Mouse (Mus musculus): ENCODE measurements around the gene Gm49392. TPM values are rescaled to one million over a fixed set of nuclear protein-coding genes. Genes with fewer than 3 reads are reported as not detected.
"Not testable (repeated sequence)": the region's sequence is repeated elsewhere in the genome, so short reads cannot be mapped to it uniquely, and the experiment has no call there.

Gm49392 gene
- 0.13 and 0.41 TPM in 2 replicates for polyA plus RNA-seq (2015; fragmentation: Nextera tagmentation; extraction: Ambion mirVana)

DNA sequence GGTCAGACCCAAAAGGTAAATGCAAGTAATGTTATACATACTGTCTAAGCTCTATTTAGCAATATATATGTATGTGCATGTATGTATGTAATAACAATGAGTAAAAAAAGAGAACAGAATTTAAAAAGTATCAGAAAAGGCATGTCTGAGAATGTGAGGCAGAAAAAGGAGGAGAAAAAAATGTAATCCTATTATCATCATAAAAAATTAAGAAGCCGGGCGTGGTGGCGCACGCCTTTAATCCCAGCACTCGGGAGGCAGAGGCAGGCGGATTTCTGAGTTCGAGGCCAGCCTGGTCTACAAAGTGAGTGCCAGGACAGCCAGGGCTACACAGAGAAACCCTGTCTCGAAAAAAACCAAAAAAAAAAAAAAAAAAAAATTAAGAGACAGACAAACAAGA is at the start of gene Gm49392:
Gm49392 (minus strand) TSS at position 101 of the 400 bp plus-strand sequence.
- not testable (repeated sequence) for H3K4me2 ChIP-seq; H3K27me3 ChIP-seq; H3K9ac ChIP-seq; H3K36me3 ChIP-seq; H3K9me3 ChIP-seq; H3K4me3 ChIP-seq; H3K4me1 ChIP-seq (replicated peaks); ATAC-seq (ENCODE audit: low FRiP score, low read depth); H3K27ac ChIP-seq (replicated peaks)
- 84% methylated on average over 8 of the region's 8 CpGs for WGBS

DNA sequence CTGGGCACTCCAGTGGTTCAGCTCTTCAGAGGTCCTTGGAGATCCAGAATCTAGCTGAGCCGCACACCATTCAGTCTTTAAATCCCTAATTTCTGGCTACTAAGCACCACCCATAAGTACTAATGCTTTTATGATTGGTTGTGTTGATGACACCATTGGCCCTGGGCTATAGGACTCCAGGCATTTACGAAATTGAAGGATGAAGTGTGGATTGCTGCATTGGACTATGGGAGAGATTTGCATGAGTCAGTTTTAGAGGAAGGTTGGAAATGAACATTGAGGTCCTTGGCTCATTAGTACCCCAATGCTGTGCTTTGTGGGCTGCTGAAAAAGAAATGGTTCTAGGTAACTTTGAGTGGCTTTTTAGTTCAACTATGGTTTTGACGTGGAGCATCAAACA is 45.2 kb upstream of the Gm49392 start, which contains the start of gene Tpbpa:
Tpbpa (minus strand) TSS at position 101 of the 400 bp plus-strand sequence.
- not testable (repeated sequence) for H3K4me1 ChIP-seq (replicated peaks); H3K27ac ChIP-seq (replicated peaks); H3K4me2 ChIP-seq; ATAC-seq (ENCODE audit: low FRiP score, low read depth); H3K9ac ChIP-seq; H3K27me3 ChIP-seq; H3K36me3 ChIP-seq; H3K4me3 ChIP-seq
- peaks cover 12% of the 10 kb centered on the region for H3K9me3 ChIP-seq
- 85% methylated on average over 3 of the region's 3 CpGs for WGBS

GRCm38 (mm10) chr13:60936500-60936901 is 39.8 kb upstream of the Gm49392 start, which contains the start of the genes Gm49391 and Ctla2a:
TSS of gene Gm49391 (minus strand) at chr13:60936571.
TSS of gene Ctla2a (minus strand) at chr13:60936625.
- Histone ChIP-seq H3K9ac (no peak within 1 kb of the TSS), H3K4me1 (replicated peaks) (no peaks in the 10 kb centered on the region), H3K36me3 (no peaks in the 10 kb centered on the region), H3K27ac (replicated peaks) (no peak within 1 kb of the TSS), H3K27me3 (no peaks in the 10 kb centered on the region), H3K4me2 (no peak within 1 kb of the TSS), H3K9me3 (peaks cover 3% of the 10 kb centered on the region; the same call in 1 of the 2 replicates), H3K4me3 (no peak within 1 kb of the TSS)
- WGBS, result 73% methylated on average over 5 of the region's 5 CpGs
- ATAC-seq (ENCODE audit: low FRiP score, low read depth), result no peak

GRCm38 (mm10) chr13:60935490-60935889 is 38.8 kb upstream of the Gm49392 start, which contains the start of gene Gm49393:
TSS of gene Gm49393 (minus strand) at chr13:60935590.
- not testable (repeated sequence) for H3K9me3 ChIP-seq; H3K4me1 ChIP-seq (replicated peaks); H3K4me2 ChIP-seq; H3K27ac ChIP-seq (replicated peaks); H3K36me3 ChIP-seq; H3K9ac ChIP-seq; ATAC-seq (ENCODE audit: low FRiP score, low read depth); H3K27me3 ChIP-seq; H3K4me3 ChIP-seq
- WGBS, result 75% methylated on average over 2 of the region's 2 CpGs

DNA sequence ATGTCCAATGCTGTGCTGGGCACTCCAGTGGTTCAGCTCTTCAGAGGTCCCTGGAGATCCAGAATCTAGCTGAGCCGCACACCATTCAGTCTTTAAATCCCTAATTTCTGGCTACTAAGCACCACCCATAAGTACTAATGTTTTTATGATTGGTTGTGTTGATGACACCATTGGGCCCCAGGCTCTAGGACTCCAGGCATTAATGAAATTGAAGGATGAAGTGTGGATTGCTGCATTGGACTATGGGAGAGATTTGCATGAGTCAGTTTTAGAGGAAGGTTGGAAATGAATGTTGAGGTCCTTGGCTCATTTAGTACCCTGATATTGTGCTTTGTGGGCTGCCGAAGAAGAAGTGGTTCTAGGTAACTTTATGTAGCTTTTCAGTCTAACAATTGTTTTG is 8.1 kb upstream of the Gm49392 start, which contains the start of gene Tpbpb:
Tpbpb (minus strand) TSS at position 101 of the 400 bp plus-strand sequence.
- 90% methylated on average over 2 of the region's 2 CpGs for WGBS
- not testable (repeated sequence) for H3K27me3 ChIP-seq; H3K4me3 ChIP-seq; H3K4me2 ChIP-seq; H3K36me3 ChIP-seq; H3K27ac ChIP-seq (replicated peaks); H3K4me1 ChIP-seq (replicated peaks); H3K9ac ChIP-seq; H3K9me3 ChIP-seq; ATAC-seq (ENCODE audit: low FRiP score, low read depth)

GRCm38 (mm10) chr13:60897328-60897727 is 634 bp upstream of the Gm49392 start, which contains the start of gene Ctla2b:
TSS of gene Ctla2b (minus strand) at chr13:60897447.
- 91% methylated on average over 3 of the region's 3 CpGs for WGBS
- Histone ChIP-seq H3K36me3 (no peaks in the 10 kb centered on the region), H3K4me1 (replicated peaks) (no peaks in the 10 kb centered on the region), H3K27me3 (no peaks in the 10 kb centered on the region), H3K9me3 (no peaks in the 10 kb centered on the region), H3K4me2 (no peak within 1 kb of the TSS), H3K4me3 (no peak within 1 kb of the TSS), H3K27ac (replicated peaks) (no peak within 1 kb of the TSS), H3K9ac (no peak within 1 kb of the TSS)
- no peak for ATAC-seq (ENCODE audit: low FRiP score, low read depth)

DNA sequence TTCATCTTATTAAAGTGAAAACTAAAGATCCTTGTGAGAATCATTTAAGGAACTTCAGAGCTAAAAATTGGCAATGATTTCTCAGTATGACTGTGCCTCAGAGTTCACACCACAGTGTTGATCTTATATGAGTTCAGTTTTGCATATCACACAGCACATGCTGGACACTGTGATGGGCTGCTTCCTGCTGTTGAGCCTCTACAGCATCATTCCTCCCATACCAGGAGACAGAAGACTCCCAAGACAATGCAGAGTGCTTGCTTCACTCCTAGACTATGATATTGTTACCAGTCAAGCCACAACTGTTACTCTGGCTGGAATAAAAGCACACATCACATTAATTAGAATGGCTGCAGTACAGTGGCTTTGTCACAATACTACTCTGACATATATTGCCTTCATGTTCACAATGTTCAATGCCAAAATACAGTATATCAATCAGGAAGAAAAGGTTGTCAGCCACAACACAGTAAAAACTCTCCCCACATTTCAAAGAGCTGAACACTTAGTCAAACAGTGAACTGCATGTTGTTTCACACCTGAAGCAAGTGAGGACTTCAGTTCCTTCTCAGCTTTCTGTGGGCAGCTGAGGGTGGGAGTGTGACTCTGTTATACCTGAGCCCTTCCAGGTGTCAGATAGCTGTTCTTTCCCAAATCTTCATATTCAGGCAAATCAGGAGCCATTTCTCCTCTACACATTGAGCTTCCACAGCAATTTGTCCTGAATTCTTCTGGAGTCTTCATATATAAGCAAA is 1.1 kb downstream of the Gm49392 start:
- ATAC-seq (ENCODE audit: low FRiP score, low read depth), result no peak
- Histone ChIP-seq H3K36me3 (no peaks in the 10 kb centered on the region), H3K4me2 (no peak overlapping the region), H3K27ac (replicated peaks) (no peak overlapping the region), H3K9me3 (no peaks in the 10 kb centered on the region), H3K4me3 (no peak overlapping the region), H3K9ac (no peak overlapping the region), H3K27me3 (no peaks in the 10 kb centered on the region), H3K4me1 (replicated peaks) (no peaks in the 10 kb centered on the region)

GRCm38 (mm10) chr13:60892301-60892700 is 4.4 kb downstream of the Gm49392 start:
- H3K27me3 ChIP-seq, result no peaks in the 10 kb centered on the region
- no peaks in the 10 kb centered on the region for H3K4me1 ChIP-seq (replicated peaks)
- ATAC-seq (ENCODE audit: low FRiP score, low read depth), result no peak
- no peak overlapping the region for H3K9ac ChIP-seq
- H3K27ac ChIP-seq (replicated peaks), result no peak overlapping the region
- H3K4me2 ChIP-seq, result no peak overlapping the region
- WGBS, result 96% methylated on average over 1 of the region's 1 CpGs
- no peak overlapping the region for H3K4me3 ChIP-seq
- H3K9me3 ChIP-seq, result no peaks in the 10 kb centered on the region
- H3K36me3 ChIP-seq, result no peaks in the 10 kb centered on the region

DNA sequence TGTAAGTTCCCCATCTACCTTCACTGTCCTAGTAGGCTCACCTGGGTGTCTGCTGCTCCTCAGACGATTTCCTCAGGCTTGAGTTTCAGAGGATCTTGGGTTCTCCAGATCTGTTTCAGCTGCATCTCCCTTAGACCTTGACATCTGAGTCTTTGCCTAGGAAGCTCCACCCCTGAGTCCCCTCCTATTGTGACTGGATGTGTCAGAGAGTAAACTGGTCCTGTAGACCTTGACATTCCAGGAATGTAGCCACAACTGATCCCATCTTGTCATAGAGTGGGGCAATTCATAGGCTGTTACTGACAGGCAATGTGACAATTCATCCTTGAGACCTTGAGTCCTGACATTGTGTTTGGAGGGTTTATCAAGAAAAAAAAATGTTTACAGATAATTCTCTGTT is 32.4 kb downstream of the Gm49392 start, which contains the start of gene 4930486L24Rik:
4930486L24Rik (minus strand) TSS at position 195 of the 400 bp plus-strand sequence.
- Histone ChIP-seq H3K4me3 (no peak within 1 kb of the TSS), H3K9ac (no peak within 1 kb of the TSS), H3K27me3 (no peaks in the 10 kb centered on the region), H3K4me2 (no peak within 1 kb of the TSS), H3K36me3 (no peaks in the 10 kb centered on the region), H3K4me1 (replicated peaks) (no peaks in the 10 kb centered on the region), H3K9me3 (no peaks in the 10 kb centered on the region; the same call in 1 of the 2 replicates), H3K27ac (replicated peaks) (no peak within 1 kb of the TSS)
- no peak for ATAC-seq (ENCODE audit: low FRiP score, low read depth)
- 65% methylated on average over 1 of the region's 1 CpGs for WGBS

GRCm38 (mm10) chr13:60848241-60849120 is 48.2 kb downstream of the Gm49392 start:
- 89% methylated on average over 4 of the region's 4 CpGs for WGBS
- no peak overlapping the region for H3K27ac ChIP-seq (replicated peaks)
- H3K4me3 ChIP-seq, result no peak overlapping the region
- no peak overlapping the region for H3K9ac ChIP-seq
- no peak overlapping the region for H3K4me2 ChIP-seq
- no peaks in the 10 kb centered on the region for H3K27me3 ChIP-seq
- H3K4me1 ChIP-seq (replicated peaks), result no peaks in the 10 kb centered on the region
- no peaks in the 10 kb centered on the region for H3K36me3 ChIP-seq
- no peak for ATAC-seq (ENCODE audit: low FRiP score, low read depth)
- H3K9me3 ChIP-seq, result no peaks in the 10 kb centered on the region

DNA sequence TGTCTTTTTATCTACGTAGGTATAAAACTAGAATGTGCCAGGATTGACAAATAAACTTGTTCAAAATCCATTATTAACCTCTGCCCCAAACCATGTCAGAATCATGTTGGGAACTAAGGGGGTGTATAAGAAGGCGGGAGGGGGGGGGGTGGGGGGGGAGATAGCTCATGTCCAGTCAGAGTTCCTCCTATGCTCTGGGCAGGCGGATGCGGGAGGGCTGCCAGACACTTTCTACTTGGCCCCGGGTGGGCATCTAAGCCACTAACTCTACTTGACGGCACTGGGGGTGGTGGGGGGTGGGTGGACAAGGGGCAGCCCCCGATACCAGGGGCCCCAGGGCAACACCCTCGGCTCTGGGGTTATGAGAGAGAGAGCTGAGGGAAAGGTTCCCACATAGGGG is 53.5 kb downstream of the Gm49392 start:
- Histone ChIP-seq H3K36me3 (no peaks in the 10 kb centered on the region), H3K4me1 (replicated peaks) (no peaks in the 10 kb centered on the region), H3K4me2 (no peak overlapping the region), H3K27ac (replicated peaks) (no peak overlapping the region), H3K9ac (no peak overlapping the region), H3K4me3 (no peak overlapping the region), H3K27me3 (no peaks in the 10 kb centered on the region), H3K9me3 (no peaks in the 10 kb centered on the region)
- no peak for ATAC-seq (ENCODE audit: low FRiP score, low read depth)
- 85% methylated on average over 8 of the region's 8 CpGs for WGBS

DNA sequence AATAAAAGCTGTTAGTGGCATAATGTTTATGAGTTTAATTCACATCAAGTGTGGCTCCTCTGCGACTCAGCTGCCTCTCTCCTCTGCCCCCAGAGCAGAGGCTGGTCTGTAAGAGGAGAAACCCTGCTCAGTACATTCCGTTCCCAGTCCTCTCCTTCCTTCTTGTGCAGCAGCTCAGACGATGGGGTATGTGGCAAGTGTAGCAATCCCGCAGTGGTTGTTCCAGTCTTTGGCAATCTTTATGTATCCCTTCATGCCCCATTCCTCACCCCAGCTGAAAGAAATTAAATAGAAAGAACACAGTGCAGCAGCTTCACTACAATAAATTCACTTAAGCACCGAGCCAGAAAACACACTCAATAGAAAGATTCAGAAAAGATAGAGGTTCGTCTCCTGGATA is 54.0 kb downstream of the Gm49392 start:
- 76% methylated on average over 6 of the region's 6 CpGs for WGBS

More for the DNA sequence above, 54.0 kb downstream of the Gm49392 start:
- H3K27me3 ChIP-seq, result no peaks in the 10 kb centered on the region
- no peak overlapping the region for H3K9ac ChIP-seq
- no peaks in the 10 kb centered on the region for H3K36me3 ChIP-seq
- no peak overlapping the region for H3K4me3 ChIP-seq
- H3K27ac ChIP-seq (replicated peaks), result no peak overlapping the region
- no peak for ATAC-seq (ENCODE audit: low FRiP score, low read depth)
- no peaks in the 10 kb centered on the region for H3K9me3 ChIP-seq
- no peak overlapping the region for H3K4me2 ChIP-seq
- no peaks in the 10 kb centered on the region for H3K4me1 ChIP-seq (replicated peaks)

All from hindbrain, embryonic 15.5 days (tissue).